Mouse (Mus musculus): ENCODE measurements around the gene Rin2.

DNA sequence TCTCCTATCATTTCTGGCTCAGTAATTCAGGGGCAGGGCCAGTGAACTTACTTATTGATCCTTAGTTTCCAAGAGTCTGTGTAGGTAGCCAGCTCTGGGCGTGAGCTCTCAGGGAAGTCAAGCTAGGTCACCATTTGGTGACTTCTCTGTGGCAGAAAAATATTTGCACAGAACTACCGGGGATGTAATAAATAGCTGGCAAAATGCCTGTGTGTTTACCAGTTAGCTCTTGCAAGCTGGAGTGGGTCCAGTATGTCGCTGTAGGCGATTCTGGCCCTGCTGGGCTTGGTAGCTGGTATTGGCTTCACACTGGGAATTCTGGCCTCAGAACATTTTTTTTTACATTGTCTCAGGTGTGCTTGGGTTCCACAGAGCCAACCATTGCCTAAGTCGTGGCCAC is 60.1 kb downstream of the Rin2 start:
- TF ChIP-seq TAL1 (IDR thresholded peaks at IDR 0.05; ENCODE audit: low read length), result no peak
- TF ChIP-seq GATA1 (IDR thresholded peaks at IDR 0.05; ENCODE audit: low read length), result no peak
